Mouse (Mus musculus): ENCODE measurements around the gene Hnrnph1. TPM values are rescaled to one million over a fixed set of nuclear protein-coding genes. Genes with fewer than 3 reads are reported as not detected.

The Hnrnph1 gene
- total RNA-seq, 2 experiments from 2014 or later: 154 to 182 TPM

GRCm38 (mm10) chr11:50371399-50371841 lies 5.4 kb upstream of the Hnrnph1 start:
- DNase-seq: peak; percentile 64 to 75
- intact Hi-C loops (cut with DNase I): no loop called here

- intact Hi-C loops (cut with DNase I): no loop called here
- no peak for DNase-seq
Measured at GRCm38 (mm10) chr11:50371911-50372310, 4.9 kb upstream of the Hnrnph1 start.

DNA sequence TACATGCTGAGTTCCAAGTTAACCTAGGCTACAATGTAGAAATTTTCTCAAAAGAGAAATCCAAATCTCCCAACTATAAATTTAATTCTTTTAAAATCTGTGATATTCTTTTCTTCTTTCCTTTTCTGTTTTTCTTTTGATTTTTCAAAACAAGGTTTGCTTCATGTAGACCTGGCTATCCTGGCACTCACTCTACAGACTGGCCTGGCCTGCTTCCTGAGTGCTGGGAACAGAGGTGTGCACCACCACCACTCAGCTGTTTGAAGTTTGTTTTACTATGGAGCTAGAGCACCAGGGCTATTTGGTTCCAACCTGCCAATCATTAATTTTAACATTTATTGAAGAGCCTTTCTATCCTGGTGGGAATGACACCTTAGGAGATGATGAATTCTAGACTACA lies 3.7 kb upstream of the Hnrnph1 start:
- intact Hi-C loops (cut with DNase I): no loop called here

DNA sequence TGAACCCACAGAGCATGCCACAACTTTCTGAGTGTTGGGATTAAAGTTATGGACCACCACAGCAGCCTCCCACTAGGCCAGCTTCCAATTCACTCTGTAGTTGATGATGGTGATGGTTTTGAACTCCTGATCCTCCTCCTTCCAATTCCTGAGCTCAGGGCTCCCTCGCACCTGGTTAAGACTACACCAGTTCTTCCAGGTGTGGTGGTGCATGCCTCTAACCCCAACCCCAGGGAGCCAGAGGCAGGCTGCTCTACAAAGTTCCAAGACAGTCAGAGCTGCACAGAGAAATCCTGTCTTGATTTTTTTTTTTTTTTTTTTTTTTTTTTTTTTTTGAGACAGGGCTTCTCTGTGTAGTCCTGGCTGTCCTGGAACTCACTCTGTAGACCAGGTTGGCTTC lies 3.2 kb upstream of the Hnrnph1 start:
- intact Hi-C loops (cut with DNase I): no loop called here
- no peak for DNase-seq

More for the DNA sequence above, 3.7 kb upstream of the Hnrnph1 start:
- no peak for DNase-seq

DNA sequence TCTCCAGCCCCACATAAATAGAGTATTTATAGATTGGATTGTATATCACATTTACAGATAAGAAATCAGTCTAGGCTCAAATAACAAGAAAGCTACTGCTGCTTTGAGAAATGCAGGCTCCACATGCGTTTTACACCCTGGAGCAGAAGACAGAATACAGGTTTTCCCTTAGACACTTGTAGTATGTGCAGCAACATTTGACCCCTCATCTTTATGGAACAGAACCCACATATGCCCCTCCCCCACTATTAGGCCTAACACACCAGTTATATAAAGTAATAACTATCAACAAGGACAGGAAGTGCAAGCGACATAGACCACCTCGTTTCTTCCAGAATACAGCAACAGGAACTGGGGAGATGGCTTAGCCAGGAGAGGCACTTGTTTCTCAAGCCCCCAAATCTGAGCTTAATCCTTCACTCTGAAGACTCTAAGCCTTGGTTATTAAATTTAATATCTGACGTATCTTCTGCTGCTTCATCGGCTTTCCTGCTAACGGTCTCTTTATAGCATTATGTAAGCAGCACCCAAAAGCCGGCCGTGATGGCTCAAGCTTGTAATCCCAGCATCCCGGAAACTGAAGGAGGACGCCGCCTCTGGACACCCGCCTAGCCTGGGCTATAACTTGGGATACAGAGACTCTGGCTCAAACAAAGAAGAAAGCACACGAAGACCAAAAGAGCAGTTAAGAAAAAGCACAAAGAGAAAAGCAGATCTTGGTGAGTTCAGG lies 2.3 kb upstream of the Hnrnph1 start:
- DNase-seq: no peak
- intact Hi-C loops (cut with DNase I): loop anchor here (5.0 kb wide), 2 partner anchors 58 to 82 kb away; partner anchors contain the start of genes Maml1 and Rufy1

DNA sequence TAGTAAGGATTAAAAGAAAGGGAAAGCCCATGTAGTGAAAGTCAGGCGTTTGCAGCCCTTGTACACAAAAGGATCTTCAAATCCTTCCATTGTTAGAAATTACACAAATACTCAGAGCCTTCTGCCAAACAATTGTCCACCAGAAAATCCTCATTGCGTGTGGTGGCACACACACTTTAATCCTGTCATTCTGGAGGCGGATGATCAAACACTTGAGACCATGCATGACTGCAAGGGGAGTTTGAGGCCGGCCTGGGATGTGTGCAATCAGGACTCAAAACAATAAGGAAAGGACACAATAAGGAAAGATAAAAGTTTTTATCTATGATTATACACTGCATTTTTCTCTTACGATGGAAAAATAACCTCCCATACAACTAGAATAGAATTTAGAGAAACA lies 1.4 kb upstream of the Hnrnph1 start:
- intact Hi-C loops (cut with DNase I): loop anchor here (5.0 kb wide), 2 partner anchors 57 to 83 kb away; partner anchors contain the start of genes Maml1 and Rufy1
- no peak for DNase-seq

DNA sequence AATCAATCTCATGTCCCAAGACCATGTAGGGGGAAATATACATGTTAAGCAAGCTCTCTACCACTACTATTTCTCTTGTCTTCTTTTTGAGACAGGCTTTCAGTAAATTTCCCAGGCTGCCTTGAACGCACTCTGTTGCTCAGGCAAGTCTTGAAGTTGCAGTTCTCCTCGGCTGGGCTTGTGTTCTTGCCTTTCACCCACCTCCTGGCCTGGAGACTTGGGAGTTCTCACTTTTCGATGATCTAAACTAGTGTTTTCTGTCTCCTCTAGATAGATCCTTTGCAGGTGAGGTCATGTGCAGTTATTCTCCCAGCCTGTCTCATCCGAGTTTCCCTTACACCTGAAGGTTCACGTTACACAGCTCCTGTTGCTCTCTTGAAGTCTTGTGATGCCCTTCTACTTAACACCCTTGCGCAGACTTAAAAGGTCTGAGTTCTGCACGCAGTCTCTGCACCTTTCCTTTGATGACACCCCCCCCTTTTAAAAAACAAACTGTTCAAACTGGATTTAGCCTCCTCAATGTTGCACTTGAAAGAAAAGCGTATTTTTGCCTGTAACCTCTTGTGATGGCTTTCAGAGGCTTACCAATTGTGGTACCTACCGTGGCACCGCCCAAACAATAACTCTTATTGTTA lies 517 bp upstream of the Hnrnph1 start:
- DNase-seq: no peak
- intact Hi-C loops (cut with DNase I): loop anchor here (5.0 kb wide), 2 partner anchors 56 to 84 kb away; partner anchors contain the start of genes Maml1 and Rufy1

- intact Hi-C loops (cut with DNase I): loop anchor here (5.0 kb wide), 2 partner anchors 54 to 86 kb away; partner anchors contain the start of genes Maml1 and Rufy1
- peak; percentile 92 for DNase-seq
Measured at GRCm38 (mm10) chr11:50377892-50378684, 1.3 kb downstream of the Hnrnph1 start.

- DNase-seq: no peak
- intact Hi-C loops (cut with DNase I): loop anchor here (5.0 kb wide), 2 partner anchors 53 to 87 kb away; partner anchors contain the start of genes Maml1 and Rufy1
Measured at GRCm38 (mm10) chr11:50379023-50379752, 2.4 kb downstream of the Hnrnph1 start.

- intact Hi-C loops (cut with DNase I): no loop called here
- DNase-seq: no peak
Measured at GRCm38 (mm10) chr11:50381311-50381710, 4.5 kb downstream of the Hnrnph1 start.

- no peak for DNase-seq
- intact Hi-C loops (cut with DNase I): no loop called here
Measured at GRCm38 (mm10) chr11:50387167-50387679, 10.4 kb downstream of the Hnrnph1 start.

GRCm38 (mm10) chr11:50387697-50388096 lies 10.9 kb downstream of the Hnrnph1 start:
- intact Hi-C loops (cut with DNase I): loop anchor here (1.0 kb wide), 1 partner anchor 7 kb away; no protein-coding TSS in a partner anchor
- no peak for DNase-seq

DNA sequence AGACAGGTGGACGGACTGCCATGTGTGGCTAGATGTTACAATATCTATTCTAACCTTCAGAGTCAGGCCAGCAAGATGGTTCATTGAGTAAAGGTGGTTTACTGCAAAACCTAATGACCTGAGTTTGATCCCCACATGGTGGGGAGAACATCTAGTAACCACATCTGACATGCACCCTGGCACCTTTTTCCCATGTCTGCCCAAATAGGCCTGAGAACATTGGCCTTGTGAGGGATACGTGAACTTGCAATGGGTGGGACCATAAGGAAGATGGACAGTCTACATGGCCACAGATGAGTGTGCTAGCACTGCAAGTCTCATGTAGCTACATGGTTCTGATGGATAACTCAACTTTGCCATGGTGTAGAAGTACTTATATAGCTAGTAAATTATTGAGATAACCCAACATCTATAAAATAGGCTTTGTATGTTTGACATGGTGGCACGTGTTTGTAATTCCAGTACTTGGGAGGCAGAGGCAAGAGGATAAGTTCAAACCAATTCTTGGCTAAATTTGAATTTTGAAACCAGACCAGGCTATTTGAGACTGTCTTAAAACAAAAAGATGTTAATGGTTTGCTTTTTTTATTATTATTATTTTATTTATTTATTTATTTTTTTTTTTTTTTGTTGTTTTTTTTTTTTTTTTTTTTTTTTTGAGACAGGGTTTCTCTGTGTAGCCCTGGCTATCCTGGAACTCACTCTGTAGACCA lies 11.6 kb downstream of the Hnrnph1 start:
- intact Hi-C loops (cut with DNase I): loop anchor here (1.0 kb wide), 1 partner anchor 8 kb away; no protein-coding TSS in a partner anchor
- no peak for DNase-seq

GRCm38 (mm10) chr11:50389011-50389410 lies 12.2 kb downstream of the Hnrnph1 start:
- DNase-seq: no peak

DNA sequence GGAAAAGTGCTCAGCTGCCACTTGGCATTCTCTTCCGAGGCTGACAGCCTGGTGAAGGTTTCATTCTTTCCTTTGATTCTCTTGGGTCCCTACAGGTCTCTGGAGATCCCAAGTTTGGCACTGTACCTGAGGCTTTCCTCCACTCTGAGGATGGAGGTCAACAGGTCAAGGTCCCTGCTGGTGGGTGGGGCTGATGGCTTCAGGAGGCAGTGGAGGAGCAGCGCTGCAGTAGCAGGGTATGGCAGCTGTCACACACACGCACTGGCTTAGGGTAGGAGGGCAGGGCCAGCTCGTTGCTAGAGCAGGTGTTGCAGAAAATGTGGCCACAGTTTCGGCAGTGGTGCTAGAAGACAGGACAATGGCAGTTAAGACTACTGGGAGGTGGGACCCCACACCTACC lies 12.8 kb downstream of the Hnrnph1 start:
- intact Hi-C loops (cut with DNase I): no loop called here
- no peak for DNase-seq

More at GRCm38 (mm10) chr11:50389011-50389410, 12.2 kb downstream of the Hnrnph1 start:
- intact Hi-C loops (cut with DNase I): no loop called here

- intact Hi-C loops (cut with DNase I): no loop called here
- peak in 1 of 2 experiments; percentile 35 for DNase-seq
Measured at GRCm38 (mm10) chr11:50391272-50391960, 14.6 kb downstream of the Hnrnph1 start.

DNA sequence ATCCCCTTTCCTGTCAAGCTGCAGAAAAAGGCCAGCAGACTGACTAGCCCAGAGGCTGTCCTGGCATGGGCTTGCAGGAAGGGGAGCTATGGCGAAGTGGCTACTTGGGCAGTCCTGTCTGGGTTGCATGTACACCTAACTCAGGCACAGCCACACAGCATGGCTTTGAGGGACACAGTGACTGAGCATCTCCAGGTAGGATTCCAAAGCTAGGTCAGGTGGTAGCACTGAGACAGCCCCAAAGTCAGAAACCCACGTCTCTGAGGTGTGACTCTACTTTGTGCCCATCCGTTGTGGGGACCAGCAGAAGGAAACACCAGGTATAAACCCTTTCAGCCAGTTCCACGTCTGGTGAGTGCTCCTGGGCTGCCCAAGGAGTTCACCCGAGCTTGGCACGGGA lies 16.5 kb downstream of the Hnrnph1 start:
- intact Hi-C loops (cut with DNase I): no loop called here
- no peak for DNase-seq

DNA sequence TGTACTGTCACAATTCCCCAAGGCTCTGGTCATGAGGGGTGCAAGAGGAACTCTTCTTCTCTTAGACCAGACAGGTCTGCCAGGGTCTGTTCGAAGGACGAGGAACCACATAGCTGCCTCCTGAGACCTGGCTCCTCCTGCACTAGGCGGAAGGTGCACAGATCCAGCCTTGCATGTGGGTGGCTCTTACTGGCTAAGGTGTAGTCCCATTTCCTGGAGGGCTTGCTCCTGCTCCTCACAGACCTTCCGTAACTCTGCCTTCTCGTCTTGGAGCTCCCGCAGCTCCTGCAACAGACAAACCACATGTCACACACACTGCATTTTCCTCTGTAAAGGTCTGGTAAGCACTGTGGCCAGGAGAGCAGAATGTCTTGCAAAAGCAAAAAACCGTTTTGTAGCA lies 17.9 kb downstream of the Hnrnph1 start:
- no peak for DNase-seq
- intact Hi-C loops (cut with DNase I): no loop called here
